Mouse (Mus musculus): ENCODE results near the gene Parp8.
A peak's percentile ranks its signal among the peaks of the same experiment; 100 is the strongest.

The Parp8 gene

DNA sequence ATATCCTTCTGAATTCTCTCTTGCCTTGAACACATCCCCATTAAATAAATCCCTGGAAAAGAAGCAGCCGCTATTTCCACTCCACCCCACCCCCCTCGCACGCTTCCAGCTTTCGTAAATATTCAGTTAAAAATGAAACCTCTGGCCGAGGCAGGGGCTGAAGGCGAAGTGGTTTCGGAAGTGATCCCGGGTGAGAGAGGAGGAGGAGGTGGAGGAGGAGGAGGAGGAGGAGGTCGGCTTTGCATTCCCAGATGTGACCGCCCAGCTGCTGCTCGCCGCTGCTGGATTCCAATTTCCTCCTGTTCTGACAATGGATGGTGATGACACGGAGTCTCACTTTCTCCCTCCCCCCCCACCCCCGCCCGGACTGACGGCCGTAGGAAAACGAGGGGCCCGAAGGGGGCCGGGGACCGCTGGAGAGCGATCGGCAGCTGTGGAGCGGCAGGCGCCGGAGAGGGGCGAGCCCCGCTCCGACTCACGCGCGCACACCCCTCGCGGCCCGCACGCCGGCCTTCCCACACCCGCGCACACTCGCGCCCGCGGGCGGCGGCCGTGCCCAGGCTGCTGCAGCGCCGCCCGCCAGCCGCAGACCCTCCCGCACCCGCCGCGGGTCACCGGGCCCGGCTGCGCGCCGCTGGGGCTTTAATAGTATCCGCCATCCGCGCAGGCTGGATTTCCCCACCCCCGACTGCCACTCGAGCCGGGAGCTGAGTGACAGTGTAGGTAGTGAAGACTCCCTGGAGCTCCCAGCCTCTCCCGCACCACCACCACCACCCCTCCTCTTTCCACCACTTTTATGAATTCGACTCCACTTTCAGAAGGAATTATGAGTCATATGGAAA is at the start of gene Parp8:
Parp8 (minus strand) TSS at position 312 of the 842 bp plus-strand sequence.
- peak; percentile 67 to 76 for DNase-seq

DNA sequence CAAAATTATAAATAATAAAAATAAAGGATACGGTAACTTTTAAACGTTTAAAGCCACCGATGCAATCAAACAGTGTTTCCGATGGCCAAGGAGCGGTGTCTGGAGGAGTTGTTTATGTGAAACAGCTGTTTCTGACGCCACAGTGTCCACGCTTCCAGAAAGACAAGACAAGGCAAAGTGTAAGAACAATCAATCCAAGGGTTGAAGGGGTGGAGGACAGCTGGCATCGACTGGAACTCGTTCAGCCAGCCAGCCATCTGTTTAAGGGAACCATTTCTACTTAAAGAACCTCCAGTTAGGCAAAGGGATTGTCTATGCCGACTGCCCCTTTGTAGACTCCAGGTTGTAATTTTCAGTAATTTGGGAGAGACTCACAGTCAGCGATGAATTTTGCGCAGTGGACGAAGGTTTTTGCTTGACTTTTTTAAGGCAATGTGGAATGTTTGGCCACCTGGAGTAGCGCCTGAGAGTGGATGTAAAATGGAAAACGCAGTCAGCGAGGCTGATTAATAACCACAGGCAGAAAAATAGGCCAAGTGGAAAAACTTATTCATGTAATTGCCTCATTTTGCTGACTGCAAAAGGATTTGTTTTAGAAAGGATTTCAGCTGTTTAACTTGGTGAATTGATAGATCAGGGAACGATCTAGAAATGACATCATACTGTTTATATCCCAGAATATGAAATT is 37.4 kb upstream of the Parp8 start:
- peak; percentile 2 to 5 for DNase-seq

DNA sequence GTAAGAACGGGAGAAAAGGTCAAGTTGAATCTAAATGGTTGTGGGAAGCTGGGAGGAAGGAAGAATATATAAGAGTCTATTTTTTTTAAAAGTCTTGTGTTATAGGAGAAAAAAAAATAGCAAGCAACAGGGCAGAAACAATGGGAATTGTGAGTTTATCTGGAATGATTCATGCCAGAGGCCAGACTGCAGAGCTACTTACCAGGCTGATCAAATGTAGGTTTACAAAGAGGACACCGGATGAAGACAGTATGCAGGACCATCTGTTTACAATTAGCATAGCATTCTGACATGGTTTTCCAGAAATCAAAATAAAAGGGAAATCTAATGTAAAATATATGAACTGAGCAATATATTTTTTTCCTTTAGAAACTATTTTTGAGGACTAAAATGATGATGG is 31.1 kb upstream of the Parp8 start:
- no peak for DNase-seq

DNA sequence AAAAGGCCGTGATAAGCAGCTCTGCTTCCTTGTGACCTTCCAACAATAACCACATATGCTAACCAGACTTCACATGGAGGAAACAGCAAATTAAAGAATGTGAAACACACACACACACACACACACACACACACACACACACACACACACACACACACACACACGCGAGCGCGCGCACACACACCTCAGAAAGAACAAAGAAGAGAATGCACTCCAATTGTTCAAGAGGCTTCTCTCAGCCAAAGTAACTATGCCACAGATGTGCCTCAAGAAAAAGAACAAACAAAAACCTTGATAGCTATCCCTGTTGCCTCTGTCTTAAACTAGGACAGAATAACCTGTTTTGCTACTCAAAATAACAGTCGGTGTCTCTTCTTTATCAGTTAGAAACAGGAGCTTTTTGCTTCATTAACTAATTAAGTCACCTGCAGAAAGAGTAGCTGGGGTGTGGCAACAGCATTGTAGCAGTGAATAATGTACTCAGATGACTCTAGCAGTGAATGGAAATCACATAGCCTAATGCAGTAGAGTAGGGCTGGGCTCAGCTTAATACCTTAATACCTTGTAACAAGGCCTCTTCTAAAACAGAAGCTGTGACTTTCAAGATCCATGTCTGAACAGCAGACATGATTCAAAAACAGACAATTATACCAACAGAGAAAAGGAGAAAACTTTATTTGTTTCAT is 29.6 kb upstream of the Parp8 start:
- no peak for DNase-seq

DNA sequence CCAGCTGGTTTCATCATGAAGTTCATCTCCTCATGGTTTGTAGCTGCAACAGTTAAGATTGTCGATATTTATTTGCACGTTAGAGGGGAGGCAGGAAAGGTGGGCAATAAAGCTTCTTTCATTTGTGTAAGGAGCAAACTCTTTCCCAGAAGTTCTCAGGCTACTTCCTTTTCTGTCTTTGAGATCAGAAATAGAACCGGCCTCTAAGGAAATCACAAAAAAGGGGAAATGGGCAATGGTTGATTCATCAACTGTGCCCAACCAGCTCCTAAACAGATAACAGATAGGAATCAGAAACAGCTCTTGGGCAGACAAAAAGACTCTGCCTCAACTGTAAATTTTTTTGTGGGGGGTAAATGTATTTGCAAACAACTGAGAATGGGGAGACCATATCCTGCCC is 27.4 kb upstream of the Parp8 start:
- no peak for DNase-seq

DNA sequence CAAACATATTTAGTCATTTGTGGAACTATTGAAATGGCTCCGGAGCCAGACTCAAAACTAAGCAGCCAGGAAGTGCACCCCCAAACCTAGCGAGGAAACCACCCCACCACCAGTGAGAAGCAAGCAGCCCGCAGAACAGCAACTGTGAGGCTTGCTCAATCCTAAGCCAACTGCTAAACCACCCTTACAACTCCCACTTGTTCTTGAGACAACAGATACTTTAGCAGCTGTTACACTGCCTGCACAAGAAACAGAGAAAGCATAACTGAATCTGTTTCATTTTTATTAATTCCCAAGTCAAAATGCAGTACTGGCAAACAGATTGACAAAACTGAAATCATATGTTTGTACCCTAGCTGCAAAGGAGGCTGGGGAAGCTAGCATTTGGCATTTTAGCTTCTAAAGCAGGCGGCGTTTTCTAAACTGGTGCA is 23.2 kb upstream of the Parp8 start:
- no peak for DNase-seq

DNA sequence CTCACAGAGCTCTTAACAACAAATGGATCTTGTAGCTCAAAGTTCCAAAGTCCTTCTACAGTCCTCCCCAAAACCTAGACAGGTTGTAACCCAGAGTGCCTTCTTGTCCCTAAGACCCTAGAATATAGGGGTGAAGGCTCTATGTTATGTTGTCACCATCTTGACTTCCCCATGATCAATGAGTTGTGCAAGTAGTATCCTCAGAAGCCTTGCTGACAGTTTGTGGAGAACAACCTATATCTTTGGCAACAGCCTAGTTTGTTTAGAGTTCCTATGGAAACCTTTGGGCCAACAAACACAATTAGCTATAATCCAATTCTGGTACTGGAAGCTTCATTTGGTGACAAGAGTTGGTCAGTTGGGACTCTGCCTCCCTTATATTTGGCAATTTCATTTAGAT is 18.2 kb upstream of the Parp8 start:
- no peak for DNase-seq

DNA sequence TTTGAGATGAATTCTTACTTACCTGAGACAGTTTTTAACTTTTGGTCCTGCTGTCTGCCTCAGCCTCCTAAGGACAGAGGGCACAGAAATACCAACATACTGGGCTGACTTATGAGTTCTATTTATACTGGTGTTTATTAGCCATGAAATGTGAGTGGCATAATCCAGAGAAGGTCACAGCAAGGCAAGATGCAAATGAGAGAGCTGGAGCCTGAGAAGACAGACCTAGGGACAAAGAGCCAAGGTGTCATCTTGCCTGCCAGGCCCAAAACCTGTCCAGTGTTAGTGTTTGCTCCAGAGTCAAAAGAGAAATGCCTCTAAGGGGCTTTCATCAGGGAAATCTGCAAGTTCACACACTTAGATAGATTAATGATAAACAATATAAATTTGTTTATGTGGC is 15.7 kb upstream of the Parp8 start:
- DNase-seq, result no peak

DNA sequence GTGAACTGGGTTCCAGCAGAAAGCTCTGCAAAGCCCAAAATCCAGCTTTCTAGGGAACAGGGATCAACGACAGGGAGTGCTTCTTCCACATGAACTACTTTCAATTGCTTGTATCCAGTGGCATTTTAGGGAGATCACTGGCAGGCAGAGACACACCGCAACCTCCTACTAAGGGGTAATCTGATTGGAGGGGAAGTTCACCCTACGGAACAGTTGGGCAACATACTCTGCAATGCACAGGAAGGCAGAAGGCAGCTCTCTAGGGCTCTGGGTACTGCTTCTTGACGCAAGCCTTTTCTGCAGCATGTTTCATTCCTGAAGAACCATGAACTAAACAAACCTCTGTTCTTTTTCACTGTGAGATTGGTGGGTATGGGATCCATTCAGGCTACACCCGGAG is 10.9 kb upstream of the Parp8 start:
- no peak for DNase-seq

DNA sequence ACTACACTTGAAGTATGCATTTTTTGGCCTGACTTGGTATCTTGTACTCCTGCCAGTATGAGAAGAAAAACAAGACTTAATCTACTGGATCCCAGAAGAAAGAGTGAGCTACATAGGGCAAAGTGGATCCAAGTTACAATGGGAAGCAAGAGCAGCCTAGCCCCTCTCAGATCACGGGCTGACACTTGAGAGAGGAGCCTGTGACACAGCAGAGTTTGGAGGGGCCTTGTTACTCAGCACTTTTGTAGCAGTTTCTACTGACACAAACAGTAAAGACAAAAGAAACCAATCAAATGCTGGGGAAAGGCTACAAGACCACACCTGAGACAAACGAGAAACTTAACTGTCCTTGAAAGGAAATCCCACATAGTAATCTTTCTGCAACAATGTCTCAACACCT is 9.8 kb upstream of the Parp8 start:
- no peak for DNase-seq

DNA sequence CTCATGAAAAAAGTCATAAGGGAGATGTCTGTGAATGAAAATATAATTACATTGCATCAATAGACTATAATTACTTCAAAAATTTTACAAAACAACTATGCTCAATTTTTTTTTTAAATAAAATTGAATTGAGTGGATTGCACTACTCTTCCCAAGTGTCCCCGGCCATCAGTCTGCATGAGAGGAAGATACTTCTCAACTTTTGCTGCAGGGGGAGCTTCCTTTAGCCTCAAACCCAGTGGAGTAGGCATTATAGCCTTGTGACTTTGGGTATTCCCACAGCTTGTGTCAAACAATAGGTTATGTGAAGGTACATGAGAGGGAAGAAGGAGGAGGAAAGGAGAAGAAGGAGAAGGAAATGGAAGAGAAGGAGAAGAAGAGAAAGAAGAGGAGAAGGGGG is 9.3 kb upstream of the Parp8 start:
- no peak for DNase-seq

DNA sequence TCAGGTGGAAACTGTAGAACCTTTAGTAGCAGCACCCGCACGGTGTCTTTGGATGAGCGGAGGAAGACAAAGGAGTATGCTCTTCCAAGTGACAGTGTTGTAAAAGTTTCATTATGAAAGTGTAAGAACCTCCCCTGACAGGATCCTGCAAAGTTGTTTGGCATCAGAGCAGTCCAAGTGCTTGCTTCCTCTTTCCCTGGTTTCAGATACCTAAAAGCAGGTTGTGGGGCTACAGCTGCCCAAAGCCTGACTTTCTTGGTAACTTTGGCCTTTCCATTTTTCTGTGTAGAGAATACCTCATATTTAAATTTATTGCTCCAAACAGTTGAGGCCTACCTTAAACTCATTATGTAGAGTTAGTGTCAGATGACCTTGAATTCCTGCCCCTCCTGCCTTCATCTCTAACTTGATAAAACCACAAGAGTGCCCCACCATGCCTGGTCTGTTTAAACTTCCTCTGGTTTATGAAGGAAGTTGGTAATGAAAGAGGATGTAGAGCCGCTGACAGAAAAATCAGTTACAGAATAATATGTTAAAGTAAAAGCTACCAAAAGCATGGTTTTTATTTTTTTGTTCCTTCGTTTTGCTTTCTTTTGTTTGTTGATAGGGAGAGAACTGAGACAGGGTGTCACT is 8.5 kb upstream of the Parp8 start:
- no peak for DNase-seq

DNA sequence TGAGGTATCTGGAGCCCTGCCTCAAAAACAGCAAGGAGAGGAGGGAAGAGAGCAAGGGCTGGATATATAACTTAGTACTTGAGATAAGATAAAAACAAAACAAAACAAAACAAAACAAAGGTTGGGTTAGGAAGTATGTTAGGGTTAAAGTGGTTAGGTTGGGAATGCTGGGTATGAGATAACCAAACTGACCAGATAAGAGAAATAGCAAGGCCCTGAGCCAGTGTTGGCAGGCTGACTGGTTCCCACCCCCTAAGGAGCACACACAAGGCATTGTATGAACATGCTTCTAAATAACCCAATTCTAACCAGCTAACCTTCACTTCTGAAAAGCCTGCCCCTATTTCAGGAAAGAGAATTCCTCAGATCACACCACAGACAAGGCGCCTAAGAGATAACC is 7.1 kb upstream of the Parp8 start:
- no peak for DNase-seq

DNA sequence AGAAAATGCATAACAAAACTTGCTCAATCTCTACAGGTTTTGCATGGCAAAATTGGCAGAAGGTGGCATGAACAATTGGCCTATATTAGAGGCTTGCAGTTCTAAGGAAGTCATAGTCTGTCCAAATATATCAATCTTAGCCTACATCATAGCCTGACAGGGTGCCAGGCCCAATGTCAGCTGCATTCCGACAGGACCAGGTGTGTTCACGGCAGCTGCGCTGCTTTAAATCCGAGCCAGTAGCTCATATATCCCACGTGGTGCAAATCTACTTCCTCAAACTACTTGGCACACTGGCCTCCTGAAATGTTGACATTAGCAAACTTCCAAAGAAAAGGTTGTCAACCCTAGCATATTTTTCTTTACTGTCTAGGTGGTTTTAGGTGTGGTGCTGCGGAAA is 6.2 kb upstream of the Parp8 start:
- no peak for DNase-seq

DNA sequence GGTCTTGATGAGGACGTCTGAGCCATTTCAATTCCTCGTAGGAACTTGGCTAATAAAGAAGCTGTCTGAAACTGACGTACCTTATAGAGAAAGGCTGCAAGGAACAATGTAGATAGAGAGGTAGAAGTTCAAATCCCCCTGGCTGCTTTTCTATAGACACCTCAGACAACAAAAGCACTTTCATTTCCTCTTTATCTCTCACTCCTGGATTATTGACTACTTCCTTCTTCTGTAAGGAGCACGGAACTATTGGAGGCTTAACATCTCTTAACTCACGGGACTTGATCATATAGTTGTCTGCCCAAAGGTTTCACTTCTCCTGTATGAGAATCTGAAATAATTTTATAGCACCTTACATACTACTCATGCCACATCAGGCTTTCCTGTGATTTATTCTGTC is 2.9 kb upstream of the Parp8 start:
- no peak for DNase-seq

DNA sequence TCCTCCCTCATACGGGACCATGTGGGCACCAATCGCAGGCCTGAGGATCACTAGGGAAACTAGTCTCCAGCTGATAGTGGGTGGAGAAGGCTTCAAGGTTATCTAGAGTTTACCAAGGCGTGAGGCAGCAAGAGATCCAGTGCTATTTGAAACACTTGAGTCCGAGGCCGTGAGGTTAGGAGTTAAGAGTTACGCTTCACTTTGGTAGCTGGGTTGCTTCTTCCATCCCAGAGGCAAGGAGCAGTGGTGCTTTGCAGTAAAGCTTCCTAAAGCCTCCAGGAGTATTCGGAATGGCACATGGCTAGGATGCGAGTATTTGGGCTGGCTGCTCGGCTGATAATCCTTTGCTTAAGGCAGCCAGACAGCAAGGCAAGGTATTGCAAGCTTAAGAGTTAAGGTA is 2.0 kb upstream of the Parp8 start:
- DNase-seq, result no peak

DNA sequence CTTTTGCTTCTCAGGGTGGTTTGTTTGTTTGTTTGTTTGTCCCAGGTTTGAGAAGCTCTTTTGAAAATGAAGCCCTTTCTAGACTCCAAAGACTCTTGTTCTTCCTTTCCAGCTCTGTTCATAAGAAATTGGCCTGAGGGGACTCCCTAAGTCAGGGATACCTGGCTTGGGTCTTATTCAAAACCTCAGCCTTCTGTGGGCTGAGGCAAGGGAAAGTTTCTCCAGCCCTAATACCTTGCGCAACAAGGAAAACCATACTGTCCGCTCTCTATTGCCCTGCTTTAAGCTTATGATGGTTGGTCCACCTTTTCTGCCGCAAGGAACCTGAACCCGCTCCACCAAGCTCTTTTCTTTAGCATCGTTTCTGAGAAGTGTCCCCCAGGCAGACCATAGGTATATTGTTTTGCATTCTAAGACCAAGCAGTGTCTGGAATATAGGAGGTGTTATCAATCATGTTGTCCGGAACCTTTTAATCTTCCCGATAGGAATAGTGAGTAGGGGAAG is 991 bp upstream of the Parp8 start:
- no peak for DNase-seq

DNA sequence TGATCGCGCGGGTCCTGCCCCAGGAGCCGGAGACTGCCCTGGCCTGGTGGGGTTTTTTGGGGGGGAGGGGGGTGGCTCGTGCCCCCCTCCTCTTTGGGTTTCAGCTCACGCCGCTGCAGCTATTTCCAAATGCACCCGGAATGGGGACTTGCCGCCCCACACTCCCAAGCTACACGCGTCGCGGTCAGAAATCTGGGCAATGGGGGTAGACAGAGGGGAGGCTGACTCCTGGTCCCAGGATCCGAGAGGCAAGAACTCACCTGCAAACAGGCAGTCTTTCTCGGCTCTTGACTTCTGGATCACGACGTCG is 466 bp downstream of the Parp8 start:
- no peak for DNase-seq

DNA sequence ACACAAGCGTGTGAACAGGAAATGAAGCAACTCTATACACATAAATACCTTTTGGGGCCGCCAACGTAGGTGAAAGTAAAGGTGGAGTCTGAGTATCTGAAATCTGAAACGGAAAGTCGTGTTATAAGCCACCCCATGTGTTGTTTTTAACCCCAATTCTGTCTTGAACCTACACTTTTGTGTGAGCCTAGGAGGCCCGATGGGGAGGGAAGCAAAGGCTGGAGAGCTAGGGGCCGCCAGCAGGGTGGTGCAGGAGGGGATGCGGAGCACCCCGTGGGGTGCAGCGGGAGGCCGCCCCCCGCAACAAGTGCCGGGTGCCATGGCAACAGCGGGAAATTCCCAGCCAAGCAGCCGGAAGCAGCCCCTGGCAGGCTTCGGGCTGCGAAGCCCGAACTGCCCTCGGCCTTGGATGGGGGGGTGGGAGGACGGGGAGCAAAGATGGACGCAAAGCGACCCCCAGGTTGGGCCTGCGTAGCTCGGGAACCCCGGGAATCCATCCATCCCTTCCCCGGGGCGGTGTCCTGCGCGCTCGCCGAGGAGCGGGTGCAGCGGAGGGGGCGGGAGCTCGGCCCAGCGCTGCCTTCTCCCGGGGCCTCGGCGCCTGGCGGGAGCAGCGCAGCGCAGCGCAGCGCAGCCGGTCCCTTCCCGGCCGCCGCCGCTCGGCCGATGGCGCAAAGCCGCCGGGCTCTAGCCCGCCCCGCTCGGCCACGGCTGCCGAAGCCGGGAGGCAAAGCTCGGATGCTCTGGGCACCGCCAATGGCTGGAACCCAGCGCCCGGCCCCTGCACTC is 1.0 kb downstream of the Parp8 start:
- peak; percentile 73 to 79 for DNase-seq

DNA sequence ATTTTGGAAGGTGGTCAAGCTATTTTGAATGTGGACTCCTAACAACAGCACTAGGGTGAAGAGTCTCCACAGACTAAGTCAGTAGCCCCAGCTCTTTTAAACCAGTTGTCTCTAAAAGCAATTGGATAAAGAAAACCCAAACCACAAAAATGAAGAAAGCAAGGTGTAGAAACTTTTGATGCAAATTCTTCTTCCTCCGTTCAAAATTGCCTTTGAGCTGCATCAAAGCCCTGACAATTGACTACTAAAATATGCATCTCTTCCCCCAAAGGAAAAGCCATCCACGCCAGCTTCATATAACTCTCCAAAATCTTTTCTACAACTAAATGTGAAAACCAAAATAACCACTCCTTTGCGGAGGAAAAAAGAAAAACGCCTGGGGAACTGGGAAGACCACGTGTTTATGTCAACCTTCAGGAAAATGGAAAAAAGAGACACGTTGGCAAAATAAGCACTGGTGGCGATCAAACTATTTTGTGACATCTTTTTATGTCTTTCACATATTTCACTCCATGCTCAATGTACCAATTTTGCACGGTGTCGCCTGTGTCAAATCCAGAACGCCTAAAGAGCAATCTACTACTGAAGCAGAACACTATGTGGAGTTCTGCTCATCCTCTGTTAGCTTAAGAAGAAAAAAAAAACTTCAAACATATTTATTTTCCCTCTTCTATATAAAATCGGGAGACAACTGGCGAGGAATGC is 1.8 kb downstream of the Parp8 start:
- no peak for DNase-seq

DNA sequence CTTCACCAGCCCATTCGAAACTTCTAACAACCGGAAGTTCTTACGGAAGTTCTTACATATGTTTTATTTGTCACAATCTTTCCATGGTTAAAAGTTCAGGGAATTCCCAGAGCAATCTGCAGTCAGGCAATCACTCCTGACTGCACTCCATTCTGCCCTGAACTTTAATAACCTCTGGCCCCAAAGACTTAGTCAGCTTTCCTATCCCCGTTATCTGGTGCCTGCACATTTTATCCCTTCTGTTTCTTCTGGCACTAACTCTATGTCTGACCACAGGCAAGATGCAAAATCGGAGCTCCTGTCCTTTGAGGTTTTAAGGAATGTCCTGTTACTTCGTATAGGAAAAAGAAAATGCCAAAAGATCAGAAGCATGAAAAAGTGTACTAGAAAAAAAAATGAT is 4.7 kb downstream of the Parp8 start:
- no peak for DNase-seq

DNA sequence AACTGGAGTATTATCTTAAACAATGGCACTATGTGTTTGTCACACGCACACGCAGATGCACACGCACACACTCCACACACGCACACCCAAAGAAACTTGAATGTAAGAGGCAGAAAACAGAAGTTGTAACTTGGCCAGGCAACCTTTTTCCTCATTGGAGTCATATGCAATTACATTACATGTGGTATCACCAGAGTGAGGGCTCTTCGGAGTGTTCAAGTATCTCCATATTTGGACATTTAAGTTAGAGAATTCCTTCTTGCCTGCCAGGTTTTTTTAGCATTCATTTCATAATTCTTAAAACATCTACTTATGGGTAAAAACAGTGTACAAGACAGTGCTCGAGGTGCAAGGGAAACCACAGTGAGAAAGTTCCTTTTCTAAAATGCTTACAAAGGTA is 6.7 kb downstream of the Parp8 start:
- DNase-seq, result no peak

All from kidney, postnatal 4 days (tissue).